Mouse (Mus musculus) CH12.LX (cell line): ENCODE data around the gene Gm9817. TPM values are rescaled to one million over a fixed set of nuclear protein-coding genes. Genes with fewer than 3 reads are reported as not detected.

Experiments used
- DNase-seq: peaks from one replicate; pipeline ENCODE4 v3.0.0-alpha.2; 2013; ENCODE audit errors: extremely low read depth
- H3K27ac ChIP-seq: 2 replicates; pipeline ENCODE4 v1.5.1; 2012; ENCODE audit warnings: low read depth, mild to moderate bottlenecking, control low read depth, moderate library complexity; ENCODE audit not compliant: insufficient read depth
- H3K27me3 ChIP-seq: replicated peaks from 2 replicates; pipeline ENCODE3; 2012; ENCODE audit warnings: inconsistent platforms
- H3K36me3 ChIP-seq, 2 experiments: replicated peaks in 1 of 2; 2 replicates each; pipeline versions ENCODE3 to v1.6.1; 2012; ENCODE audit warnings: inconsistent platforms in 1 of 2, low read length in 1 of 2, mild to moderate bottlenecking in 1 of 2, mixed read lengths in 1 of 2, moderate library complexity in 1 of 2; ENCODE audit not compliant: control insufficient read depth in 1 of 2, insufficient read depth in 1 of 2
- H3K4me1 ChIP-seq, 2 experiments: 2 replicates each; pipeline ENCODE4 v1.6.1; 2012; ENCODE audit warnings: inconsistent platforms in 1 of 2, moderate library complexity in 1 of 2; ENCODE audit not compliant: insufficient read depth in 2 of 2, control insufficient read depth in 1 of 2
- H3K4me2 ChIP-seq: 2 replicates; pipeline ENCODE4 v1.6.1; 2012; ENCODE audit warnings: low read depth, mild to moderate bottlenecking, control low read depth; ENCODE audit not compliant: poor library complexity, insufficient read depth, severe bottlenecking
- H3K4me3 ChIP-seq, 3 experiments: fragments of 150-350 bp in 1 of 3; sonication (generic) in 1 of 3; replicated peaks in 1 of 3; 2 replicates each; pipeline versions ENCODE3 to v1.5.1; 2011 to 2012; ENCODE audit warnings: low read depth in 2 of 3, low read length in 2 of 3, mild to moderate bottlenecking in 2 of 3, moderate library complexity in 2 of 3, control low read depth in 1 of 3, improper control_type of control experiment in 1 of 3, inconsistent platforms in 1 of 3, mixed read lengths in 1 of 3; ENCODE audit not compliant: poor library complexity in 1 of 3
- H3K79me2 ChIP-seq: replicated peaks from 2 replicates; pipeline ENCODE4 v1.6.1; 2012; ENCODE audit warnings: mild to moderate bottlenecking, moderate library complexity; ENCODE audit not compliant: control insufficient read depth, poor library complexity, insufficient read depth, severe bottlenecking; ENCODE audit errors: extremely low read depth
- H3K9ac ChIP-seq: 2 replicates; pipeline ENCODE4 v1.6.1; 2012; ENCODE audit warnings: low read depth, mild to moderate bottlenecking, control low read depth, moderate library complexity; ENCODE audit not compliant: insufficient read depth
- H3K9me3 ChIP-seq: replicated peaks from 2 replicates; pipeline ENCODE3; 2012; ENCODE audit warnings: low read length, inconsistent platforms, mixed read lengths
- BHLHE40 ChIP-seq: IDR thresholded peaks from 2 replicates; pipeline ENCODE4 v1.6.1; 2011; ENCODE audit warnings: mild to moderate bottlenecking, low read depth, low read length, improper control_type of control experiment
- CHD1 ChIP-seq: IDR thresholded peaks from 2 replicates; pipeline ENCODE4 v1.6.1; 2012; ENCODE audit warnings: low read depth, low read length, improper control_type of control experiment, inconsistent platforms
- CHD2 ChIP-seq: IDR thresholded peaks from 2 replicates; pipeline ENCODE4 v1.6.1; 2011; ENCODE audit warnings: low read length, improper control_type of control experiment
- CTCF ChIP-seq, 2 experiments: IDR thresholded peaks in 1 of 2; conservative IDR thresholded peaks in 1 of 2; 2 replicates each; pipeline ENCODE4 v1.5.1; 2011 to 2012; ENCODE audit warnings: low read depth in 2 of 2, low read length in 2 of 2, improper control_type of control experiment in 1 of 2, inconsistent platforms in 1 of 2, mild to moderate bottlenecking in 1 of 2, moderate library complexity in 1 of 2
- ELF1 ChIP-seq: IDR thresholded peaks from 2 replicates; pipeline ENCODE4 v1.6.1; 2014; ENCODE audit warnings: low read depth, mild to moderate bottlenecking, inconsistent platforms, low read length, improper control_type of control experiment
- EP300 ChIP-seq: IDR thresholded peaks from 2 replicates; pipeline ENCODE4 v1.6.1; 2011; ENCODE audit warnings: low read length, improper control_type of control experiment
- GABPA ChIP-seq: IDR thresholded peaks from 2 replicates; pipeline ENCODE4 v1.6.1; 2012; ENCODE audit warnings: low read depth, low read length, improper control_type of control experiment, inconsistent platforms; ENCODE audit not compliant: insufficient replicate concordance
- HCFC1 ChIP-seq: IDR thresholded peaks from 2 replicates; pipeline ENCODE4 v1.6.1; 2012; ENCODE audit warnings: low read depth, mild to moderate bottlenecking, inconsistent platforms, low read length, improper control_type of control experiment
- JUN ChIP-seq: IDR thresholded peaks from 2 replicates; pipeline ENCODE4 v1.6.1; 2011; ENCODE audit warnings: low read depth, mild to moderate bottlenecking, low read length, improper control_type of control experiment, moderate library complexity; ENCODE audit not compliant: insufficient read depth
- KAT2A ChIP-seq: IDR thresholded peaks from 2 replicates; pipeline ENCODE4 v1.6.1; 2012; ENCODE audit warnings: low read length, improper control_type of control experiment, inconsistent platforms; ENCODE audit not compliant: insufficient replicate concordance
- MAZ ChIP-seq: IDR thresholded peaks from 2 replicates; pipeline ENCODE4 v1.6.1; 2012; ENCODE audit warnings: low read depth, mild to moderate bottlenecking, inconsistent platforms, low read length, improper control_type of control experiment, moderate library complexity
- MEF2A ChIP-seq: IDR thresholded peaks from 2 replicates; pipeline ENCODE4 v1.6.1; 2014; ENCODE audit warnings: low read depth, mild to moderate bottlenecking, inconsistent platforms, low read length, improper control_type of control experiment, borderline replicate concordance
- MXI1 ChIP-seq: IDR thresholded peaks from 2 replicates; pipeline ENCODE4 v1.6.1; 2011; ENCODE audit warnings: mild to moderate bottlenecking, low read depth, low read length, improper control_type of control experiment
- NRF1 ChIP-seq: IDR thresholded peaks from 2 replicates; pipeline ENCODE4 v1.6.1; 2014; ENCODE audit warnings: low read depth, mild to moderate bottlenecking, inconsistent platforms, low read length, improper control_type of control experiment, moderate library complexity
- POLR2AphosphoS2 ChIP-seq: IDR thresholded peaks from 2 replicates; pipeline ENCODE4 v1.6.1; 2011; ENCODE audit warnings: low read depth, low read length, improper control_type of control experiment
- RAD21 ChIP-seq: IDR thresholded peaks from 2 replicates; pipeline ENCODE4 v1.6.1; 2011; ENCODE audit warnings: low read depth, mild to moderate bottlenecking, low read length, improper control_type of control experiment, moderate library complexity
- RCOR1 ChIP-seq: conservative IDR thresholded peaks from 2 replicates; pipeline ENCODE4 v1.6.1; 2012; ENCODE audit warnings: low read depth, mild to moderate bottlenecking, inconsistent platforms, low read length, improper control_type of control experiment
- TBP ChIP-seq: conservative IDR thresholded peaks from 2 replicates; pipeline ENCODE4 v1.6.1; 2011; ENCODE audit warnings: low read depth, low read length, improper control_type of control experiment
- UBTF ChIP-seq: IDR thresholded peaks from 2 replicates; pipeline ENCODE4 v1.6.1; 2012; ENCODE audit warnings: low read depth, mild to moderate bottlenecking, inconsistent platforms, low read length, improper control_type of control experiment, moderate library complexity
- ZMIZ1 ChIP-seq: IDR thresholded peaks from 2 replicates; pipeline ENCODE4 v1.6.1; 2012; ENCODE audit warnings: low read depth, mild to moderate bottlenecking, inconsistent platforms, low read length, improper control_type of control experiment
- ZNF384 ChIP-seq: IDR thresholded peaks from 2 replicates; pipeline ENCODE4 v1.6.1; 2012; ENCODE audit warnings: low read depth, low read length, improper control_type of control experiment, inconsistent platforms
- dilution Hi-C: fragments of 300-500 bp; cut with MboI; formaldehyde crosslinking; loops from 2 replicates; pipeline ENCODE4 v1.14.3; 2020; ENCODE audit warnings: low sequenced_read_pairs; ENCODE audit not compliant: extremely low pct_unique_long_range_greater_than_20kb, extremely low pct_ligation_motif_present
- in situ Hi-C: fragments of 300-500 bp; cut with MboI; formaldehyde crosslinking; loops from 3 replicates; pipeline ENCODE4 v1.14.3; 2019; ENCODE audit warnings: low sequenced_read_pairs, low pct_ligation_motif_present, low pct_unique_long_range_greater_than_20kb, mixed read lengths
- polyA plus RNA-seq: library from polyadenylated mRNA; unstranded; fragments of >175 nt; gene quantifications from 2 replicates; pipeline ENCODE4 v1.2.1, GENCODE M21; 2012; ENCODE audit warnings: low read depth; ENCODE audit not compliant: insufficient read length
- total RNA-seq, 2 experiments: library from RNA; depleted of rRNA; stranded (reverse); fragments of 300-350 nt in 1 of 2; fragments of >200 nt in 1 of 2; gene quantifications; 2 replicates each; pipeline ENCODE4 v1.2.3; 2012 to 2014

Gene Gm9817
- total and polyA plus RNA-seq, 3 experiments, result not detected

DNA sequence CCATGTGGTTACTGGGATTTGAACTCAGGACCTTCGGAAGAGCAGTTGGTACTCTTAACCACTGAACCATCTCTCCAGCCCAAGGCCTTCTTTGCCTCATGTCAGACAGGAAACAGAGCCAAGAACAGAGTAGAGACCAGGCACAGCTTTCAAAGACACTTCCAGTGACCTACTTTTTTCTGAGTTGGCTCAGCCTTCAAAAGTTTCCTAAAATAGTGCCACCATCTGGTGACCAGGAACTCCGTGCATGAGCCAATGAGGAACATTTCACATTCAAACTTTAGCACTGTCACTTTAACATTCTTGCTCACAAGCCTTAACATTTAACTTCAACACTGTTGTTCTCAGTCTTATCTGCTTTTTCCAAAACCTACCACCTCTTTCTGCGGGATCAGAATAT is 2.3 kb downstream of the Gm9817 start:
- in situ Hi-C loops, result no loop called here
- no peak overlapping the region for H3K27ac ChIP-seq
- TF ChIP-seq CHD2, result no peak
- H3K79me2 ChIP-seq, result no peaks in the 10 kb centered on the region
- H3K36me3 ChIP-seq, result no peaks in the 10 kb centered on the region
- DNase-seq, result no peak
- H3K9me3 ChIP-seq, result peaks cover 5% of the 10 kb centered on the region
- H3K9ac ChIP-seq, result no peak overlapping the region
- no peaks in the 10 kb centered on the region for H3K4me1 ChIP-seq
- no peak overlapping the region for H3K4me3 ChIP-seq
- no peak overlapping the region for H3K4me2 ChIP-seq
- no peaks in the 10 kb centered on the region for H3K27me3 ChIP-seq
- dilution Hi-C loops, result no loop called here

DNA sequence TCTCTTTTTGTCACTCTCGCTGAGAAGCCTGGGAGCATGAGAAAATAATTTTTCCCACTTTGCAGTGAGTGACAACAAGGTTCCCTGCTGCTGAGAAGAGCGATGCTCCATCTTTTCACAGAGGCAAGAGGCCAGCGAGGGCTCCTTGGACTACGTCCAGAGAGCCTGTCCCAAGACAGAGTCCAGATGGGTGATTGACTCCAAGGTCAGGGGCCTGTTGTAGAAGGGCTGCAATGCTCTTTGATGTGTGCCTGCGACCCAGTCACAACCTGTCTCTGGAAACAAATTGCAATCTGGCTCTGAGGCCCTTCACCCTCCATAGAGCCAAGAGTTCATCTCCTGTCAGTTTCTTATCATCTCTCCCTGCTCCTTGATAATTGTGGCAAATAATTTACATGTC is 5.2 kb downstream of the Gm9817 start:
- dilution Hi-C loops, result no loop called here
- Histone ChIP-seq H3K9ac (no peak overlapping the region), H3K4me2 (no peak overlapping the region)
- TF ChIP-seq TBP, result no peak
- no peak for TF ChIP-seq ELF1
- TF ChIP-seq JUN, result no peak
- TF ChIP-seq RAD21, result no peak
- TF ChIP-seq CTCF (conservative IDR thresholded peaks at IDR 0.05 in 1 of 2, IDR thresholded peaks at IDR 0.05 in 1 of 2; ENCODE audit: low read depth in 2 of 2, low read length in 2 of 2), result no peak
- TF ChIP-seq UBTF, result no peak
- TF ChIP-seq ZMIZ1, result no peak
- TF ChIP-seq, all 38 proteins: peak for 0
- H3K27me3 ChIP-seq, result no peaks in the 10 kb centered on the region
- H3K4me1 ChIP-seq, result no peaks in the 10 kb centered on the region
- in situ Hi-C loops, result no loop called here
- no peaks in the 10 kb centered on the region for H3K79me2 ChIP-seq
- DNase-seq, result no peak
- no peak overlapping the region for H3K4me3 ChIP-seq
- H3K36me3 ChIP-seq, result no peaks in the 10 kb centered on the region
- H3K9me3 ChIP-seq, result peaks cover 2% of the 10 kb centered on the region
- H3K27ac ChIP-seq, result no peak overlapping the region

- dilution Hi-C loops, result no loop called here
- Histone ChIP-seq H3K9ac (no peak overlapping the region), H3K36me3 (no peaks in the 10 kb centered on the region), H3K27me3 (no peaks in the 10 kb centered on the region), H3K4me1 (no peaks in the 10 kb centered on the region), H3K27ac (no peak overlapping the region), H3K79me2 (no peaks in the 10 kb centered on the region)
- TF ChIP-seq ZNF384 (no peak), TBP (no peak), RCOR1 (no peak), KAT2A (no peak), EP300 (no peak), GABPA (no peak), UBTF (no peak), CHD1 (no peak), NRF1 (no peak), ELF1 (no peak), MAZ (no peak), ZMIZ1 (no peak), MEF2A (no peak), MXI1 (no peak), POLR2AphosphoS2 (no peak), CTCF (conservative IDR thresholded peaks at IDR 0.05 in 1 of 2, IDR thresholded peaks at IDR 0.05 in 1 of 2; ENCODE audit: low read depth in 2 of 2, low read length in 2 of 2) (no peak), HCFC1 (no peak), BHLHE40 (no peak), JUN (no peak)
- TF ChIP-seq, all 38 proteins: peak for 0
- in situ Hi-C loops, result no loop called here
- no peaks in the 10 kb centered on the region for H3K9me3 ChIP-seq
- H3K4me2 ChIP-seq, result no peak overlapping the region
- no peak for DNase-seq
- H3K4me3 ChIP-seq, result no peak overlapping the region
Measured at GRCm38 (mm10) chr13:45088796-45089221, 10.3 kb downstream of the Gm9817 start.
